Mouse (Mus musculus) urinary bladder, postnatal 25 days (tissue): ENCODE data around the gene Cntn2.
"Not testable (repeated sequence)": the region's sequence is repeated elsewhere in the genome, so short reads cannot be mapped to it uniquely, and the experiment has no call there.

Experiments
- DNase-seq: peaks from one replicate; pipeline ENCODE4 v3.0.0; 2022; ENCODE audit warnings: low spot score

Cntn2 gene

DNA sequence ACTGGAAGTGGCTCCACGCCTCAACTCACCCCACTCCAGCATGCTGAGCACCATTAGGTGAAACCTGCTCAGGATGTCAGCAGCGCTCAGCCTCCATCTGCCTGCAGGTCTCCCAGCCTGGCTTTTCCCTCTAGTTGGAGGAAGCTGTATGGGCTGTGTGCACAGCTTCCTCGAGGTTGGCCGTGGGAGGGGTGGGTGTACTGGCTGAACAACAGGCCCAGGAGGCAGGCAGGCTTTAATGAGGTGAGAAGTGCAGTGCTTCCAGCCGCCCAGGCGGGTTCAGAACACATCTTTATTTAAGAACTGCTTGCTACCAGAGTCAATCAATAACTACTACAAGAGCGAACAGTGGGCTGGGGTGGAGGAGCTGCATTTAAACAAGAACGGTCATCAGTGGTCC lies 31.5 kb downstream of the Cntn2 start:
- no peak for DNase-seq

DNA sequence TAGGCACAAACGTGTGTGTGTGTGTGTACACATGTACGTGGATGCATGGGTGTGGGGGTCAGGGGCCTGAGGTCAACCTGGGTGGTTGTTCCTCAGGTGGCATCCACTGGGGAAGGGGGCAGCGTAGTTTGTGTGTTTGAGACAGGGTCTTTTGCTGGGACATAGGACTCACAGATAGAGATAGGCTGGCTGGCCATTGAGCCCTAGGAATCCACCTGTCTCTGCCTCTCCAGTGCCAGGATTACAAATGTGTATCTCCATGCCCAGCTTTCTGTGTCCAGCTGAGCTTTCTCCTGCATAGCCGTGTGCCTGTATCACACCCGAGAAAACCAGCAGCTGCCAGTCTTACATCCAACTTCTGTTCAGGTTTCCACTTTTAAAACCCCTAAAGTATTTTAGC lies 33.3 kb downstream of the Cntn2 start:
- no peak for DNase-seq

DNA sequence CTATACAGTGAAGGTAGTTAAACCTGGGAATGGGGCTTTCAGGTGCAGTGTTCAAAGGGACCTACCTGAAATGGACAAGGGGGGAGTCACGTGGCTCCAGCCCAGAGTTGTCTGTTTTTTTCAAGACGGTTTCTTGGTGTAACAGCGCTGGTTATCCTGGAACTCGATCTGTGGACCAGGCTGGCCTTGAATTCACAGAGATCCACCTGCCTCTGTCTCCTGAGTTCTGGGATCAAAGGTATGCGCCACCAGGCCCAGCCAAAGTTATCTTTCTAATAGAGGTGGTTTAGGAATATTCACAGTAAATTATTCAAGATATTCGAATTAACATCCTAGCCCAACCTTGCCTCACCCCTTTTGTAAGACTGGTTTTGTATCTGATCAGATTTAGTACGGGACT lies 36.4 kb downstream of the Cntn2 start:
- no peak for DNase-seq

DNA sequence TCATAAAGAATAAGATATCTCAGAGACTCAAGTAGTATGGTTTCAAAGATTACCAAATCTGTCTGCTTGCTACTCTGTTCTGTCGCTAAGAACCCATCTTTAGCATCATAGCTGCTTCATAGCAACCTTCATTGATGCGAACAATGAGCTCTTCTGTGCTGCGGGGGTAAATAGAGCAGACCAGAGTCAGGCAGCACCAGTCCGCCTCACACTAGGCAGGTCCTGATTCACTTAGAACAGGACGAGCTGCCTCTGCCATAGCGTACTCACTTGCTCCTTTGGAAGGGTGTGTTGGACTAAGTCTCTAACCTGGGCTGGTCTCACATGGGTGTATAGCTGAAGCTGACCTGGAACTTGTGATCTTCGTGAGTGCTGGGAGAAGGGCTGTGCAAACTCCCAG lies 37.0 kb downstream of the Cntn2 start, which contains the start of gene Tmem81:
TSS of gene Tmem81 (plus strand) at position 173 of the 400 bp plus-strand sequence.
- DNase-seq = no peak

DNA sequence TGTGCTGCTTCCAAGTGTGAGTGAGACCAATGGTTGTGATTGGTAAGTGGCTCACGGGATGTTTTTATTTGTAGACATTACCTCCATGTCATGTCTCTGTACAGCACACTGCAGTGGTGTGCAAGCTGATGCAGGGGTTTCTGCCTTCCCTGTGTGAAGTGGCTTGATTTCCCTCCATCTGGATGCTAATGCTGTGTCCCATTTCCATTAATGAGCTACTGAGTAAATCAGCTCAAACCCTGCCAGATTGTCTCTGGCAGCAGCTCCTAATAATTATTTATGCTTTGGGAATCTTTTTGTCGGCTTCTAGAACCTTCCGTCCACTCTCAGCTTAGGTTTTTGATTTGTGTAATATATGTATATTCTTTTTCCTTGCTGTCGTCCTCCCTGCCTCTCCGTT lies 37.9 kb downstream of the Cntn2 start:
- no peak for DNase-seq

DNA sequence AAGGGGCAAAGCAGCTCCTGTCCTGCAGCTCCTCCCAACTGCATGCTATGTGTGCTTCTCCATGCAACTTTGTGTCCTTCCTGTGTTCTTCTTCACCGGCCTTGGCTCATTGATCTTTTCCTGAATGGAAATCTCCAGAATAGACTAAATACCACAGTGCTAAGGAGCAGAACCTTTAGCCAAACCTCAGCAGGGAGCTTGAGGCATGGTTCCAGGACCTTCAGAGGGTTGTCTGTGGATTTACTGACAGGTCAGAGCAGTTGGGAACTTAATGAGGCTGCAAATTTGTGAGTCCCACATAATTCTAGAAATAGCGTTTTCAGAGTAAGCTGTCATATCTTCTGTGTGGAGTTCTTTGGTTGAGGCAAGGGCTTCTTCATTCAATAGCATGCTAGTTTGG lies 42.5 kb downstream of the Cntn2 start:
- no peak for DNase-seq

DNA sequence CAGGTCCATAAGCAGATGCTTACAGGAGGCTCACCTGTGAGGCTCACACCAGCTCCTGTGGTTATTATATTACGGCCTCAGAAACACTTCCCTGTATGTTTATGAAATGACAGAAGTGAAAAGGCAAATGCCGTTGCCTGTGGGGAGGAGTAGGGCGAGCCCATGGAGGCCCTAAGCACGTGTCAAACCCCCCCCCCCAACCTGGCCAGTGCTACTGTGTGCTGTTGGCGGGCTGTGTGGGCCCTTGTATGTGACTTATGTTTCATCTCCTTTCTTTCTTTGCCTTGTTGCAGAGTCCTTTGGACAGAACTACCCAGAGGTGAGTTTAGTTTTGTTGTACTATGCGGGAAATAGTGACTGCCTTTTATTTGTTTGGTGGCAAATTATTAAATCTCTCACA lies 59.3 kb downstream of the Cntn2 start:
- no peak for DNase-seq

DNA sequence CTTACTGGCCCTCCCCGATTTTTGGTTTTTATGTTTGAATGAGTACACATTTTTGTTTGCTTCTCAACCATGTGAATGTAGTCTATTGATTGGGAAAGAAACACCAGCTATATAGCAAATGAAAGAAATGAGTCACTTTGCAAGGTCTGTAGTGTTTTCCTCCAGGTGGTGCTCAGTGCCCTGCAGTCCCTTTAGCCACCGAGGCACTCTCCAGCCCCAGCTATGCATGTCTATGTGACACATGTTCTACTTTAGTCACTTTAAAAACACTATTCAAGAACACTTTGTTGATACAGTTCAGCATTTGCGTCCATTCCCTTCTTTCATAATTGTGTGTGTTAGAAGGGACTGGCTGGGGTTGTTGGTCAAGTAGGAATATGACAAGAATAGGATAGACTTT lies 59.8 kb downstream of the Cntn2 start:
- no peak for DNase-seq

DNA sequence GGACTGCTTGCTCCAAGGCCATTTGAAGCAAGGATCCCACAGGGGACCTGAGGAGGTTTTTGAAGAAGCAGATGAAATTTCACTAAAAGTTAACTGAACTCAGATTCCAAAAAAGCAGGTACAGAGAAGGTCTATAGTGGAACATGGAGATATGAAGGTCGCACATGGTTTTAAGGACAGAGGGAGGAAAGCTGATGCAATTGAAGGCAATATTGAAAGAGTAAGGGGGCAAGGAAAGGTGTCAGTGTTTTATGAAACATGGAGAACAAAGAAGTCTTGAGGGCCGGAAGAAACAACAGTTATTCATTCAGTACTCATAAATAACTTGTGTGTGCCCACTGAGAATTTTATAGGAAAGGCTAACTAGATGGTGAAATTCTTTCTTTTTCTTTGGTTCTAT lies 61.4 kb downstream of the Cntn2 start:
- no peak for DNase-seq

DNA sequence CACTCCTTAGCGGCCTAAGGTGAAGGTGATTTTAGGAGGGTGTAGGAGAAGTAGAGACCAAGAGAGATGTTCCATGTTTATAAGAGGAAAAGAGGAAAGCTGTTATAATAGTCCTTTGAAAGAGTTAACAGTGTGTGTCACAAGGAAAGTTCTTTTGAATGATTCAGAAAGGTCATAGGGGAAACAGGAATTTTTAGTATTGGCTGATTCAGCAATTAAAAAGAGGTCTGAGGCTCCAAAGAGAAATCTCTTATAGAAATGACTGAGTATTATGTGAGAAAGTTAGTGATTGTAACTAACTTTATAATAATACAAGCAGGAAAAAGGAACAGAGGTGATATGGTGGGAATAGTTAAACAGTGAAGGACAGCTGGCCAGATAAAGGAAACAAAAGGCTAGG lies 63.6 kb downstream of the Cntn2 start:
- DNase-seq = no peak

DNA sequence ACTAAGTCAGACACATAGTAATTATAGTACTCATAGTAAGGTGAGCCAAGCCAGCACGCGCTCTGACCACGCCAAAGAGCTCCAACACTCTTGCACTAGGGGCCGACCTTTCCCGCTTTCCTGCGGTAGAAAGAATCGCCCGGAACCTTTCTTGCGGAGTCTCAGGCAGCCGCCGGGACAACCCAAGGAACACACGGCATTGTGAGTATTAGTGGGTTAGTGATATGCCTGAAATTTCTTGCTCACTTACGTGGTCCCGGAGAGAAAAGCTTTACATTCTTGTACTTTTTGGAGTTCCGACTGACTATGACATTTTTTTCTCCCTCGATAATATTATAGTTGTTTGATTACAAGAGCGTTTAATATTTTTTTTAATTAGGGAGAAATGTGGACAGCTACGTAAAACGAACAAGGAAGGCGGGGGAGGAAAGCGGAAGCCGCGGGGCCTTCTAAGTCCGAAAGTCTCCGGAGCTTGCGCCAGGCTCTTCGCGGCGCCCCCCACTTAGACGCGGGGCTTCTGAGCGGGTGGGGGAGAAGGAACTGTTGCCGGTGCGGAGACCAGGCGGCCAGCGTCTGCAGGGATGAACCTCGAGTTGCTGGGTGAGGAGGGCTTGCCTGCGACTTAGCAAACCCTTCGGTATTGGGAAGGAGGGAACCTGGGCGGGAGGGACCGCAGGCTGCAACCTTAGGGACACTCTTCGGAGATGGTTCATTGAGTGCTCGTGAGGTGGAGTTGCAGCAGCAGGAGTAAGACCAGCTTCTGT lies 65.9 kb downstream of the Cntn2 start, which contains the start of gene Rbbp5:
TSS of gene Rbbp5 (plus strand) at position 438 of the 764 bp plus-strand sequence.
- DNase-seq = peak; percentile 88

DNA sequence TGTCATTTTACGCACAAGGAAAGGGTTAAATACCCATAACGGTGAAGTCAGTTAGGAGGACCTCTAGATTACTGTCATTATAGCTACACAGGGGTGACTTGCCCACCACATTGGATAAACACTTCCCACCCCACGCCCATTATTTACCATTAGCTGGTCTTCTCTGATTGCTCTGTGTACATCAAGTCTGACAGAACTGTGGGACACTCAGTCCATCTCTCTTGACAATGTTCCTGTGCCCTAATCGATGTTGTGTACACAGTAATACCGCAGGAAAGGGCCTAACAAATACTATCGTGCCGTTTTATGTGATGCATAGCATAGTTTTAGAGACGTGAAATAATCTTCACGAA lies 66.5 kb downstream of the Cntn2 start:
- DNase-seq = no peak

DNA sequence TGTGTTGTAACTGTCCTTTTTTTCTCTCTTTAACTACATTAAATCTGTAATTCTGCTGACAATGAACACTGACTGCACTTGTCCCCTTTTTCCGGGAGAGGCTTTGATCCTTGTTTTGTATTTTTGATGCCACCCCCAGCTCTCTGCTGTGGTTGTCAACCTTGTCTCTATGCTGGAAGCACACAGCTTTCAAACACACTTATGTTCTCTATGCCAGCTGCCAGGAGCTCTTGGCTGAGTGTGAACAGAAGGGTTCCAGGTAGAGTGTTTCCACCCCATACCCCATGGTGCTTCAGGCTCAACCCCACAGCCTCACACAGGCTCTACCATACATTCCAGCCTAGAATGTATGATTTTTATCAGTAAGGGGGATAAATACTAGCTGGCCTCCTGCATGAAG lies 68.6 kb downstream of the Cntn2 start:
- no peak for DNase-seq

DNA sequence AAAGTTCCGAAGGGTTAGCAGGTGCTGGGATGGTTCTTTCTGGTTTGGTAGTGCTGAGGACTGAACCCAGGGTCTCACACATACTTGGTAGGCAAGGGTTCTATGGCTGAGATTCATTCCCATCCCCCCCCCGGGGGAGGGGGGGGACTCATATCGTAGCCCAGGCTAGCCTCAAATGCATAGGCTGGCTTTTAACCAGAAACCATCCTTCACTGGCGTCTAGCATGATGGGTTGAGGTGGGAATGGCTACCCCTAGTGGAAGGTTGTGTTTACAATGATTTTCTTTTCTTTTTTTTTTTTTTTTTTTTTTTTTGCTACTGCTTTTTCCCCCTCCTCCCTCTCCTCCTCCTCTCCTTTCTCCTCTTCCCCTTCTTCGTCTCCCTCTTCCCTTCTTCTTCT lies 70.5 kb downstream of the Cntn2 start:
- no peak for DNase-seq

DNA sequence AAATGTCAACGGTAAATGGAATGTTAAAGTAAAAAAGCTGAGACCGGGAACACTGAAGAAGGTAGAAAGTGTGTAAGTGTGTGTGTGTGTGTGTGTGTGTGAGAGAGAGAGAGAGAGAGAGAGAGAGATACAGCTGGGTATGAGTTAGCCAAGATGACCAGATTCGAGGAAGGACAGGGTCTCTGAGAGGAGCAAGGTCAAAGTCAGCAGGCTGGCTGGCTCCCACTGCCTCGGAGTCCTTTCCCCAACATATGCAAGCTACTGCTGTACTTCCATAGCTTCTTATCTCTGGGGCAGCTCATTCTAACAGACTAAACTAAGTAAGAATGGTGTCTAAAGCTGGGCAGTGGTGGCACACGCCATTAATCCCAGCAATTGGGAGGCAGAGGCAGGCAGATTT lies 71.6 kb downstream of the Cntn2 start:
- DNase-seq = no peak

DNA sequence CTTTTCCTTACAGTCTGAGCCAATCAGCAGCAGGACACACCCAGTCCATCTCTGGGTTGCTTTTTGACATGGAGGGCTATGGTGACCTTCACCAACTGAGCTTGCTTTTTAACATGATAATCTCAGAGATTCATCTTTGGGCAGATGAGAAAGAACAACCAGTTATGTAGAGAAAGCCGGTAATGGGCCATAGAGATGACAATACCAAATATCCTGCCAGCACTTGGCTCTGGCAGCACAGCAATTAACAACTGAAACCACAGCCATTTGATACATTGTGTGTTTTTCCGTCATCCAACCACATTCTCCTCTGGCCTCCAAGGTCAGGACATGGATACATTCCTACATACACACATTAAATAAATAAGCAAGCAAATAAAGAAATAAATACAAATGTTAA lies 72.0 kb downstream of the Cntn2 start:
- DNase-seq = no peak

DNA sequence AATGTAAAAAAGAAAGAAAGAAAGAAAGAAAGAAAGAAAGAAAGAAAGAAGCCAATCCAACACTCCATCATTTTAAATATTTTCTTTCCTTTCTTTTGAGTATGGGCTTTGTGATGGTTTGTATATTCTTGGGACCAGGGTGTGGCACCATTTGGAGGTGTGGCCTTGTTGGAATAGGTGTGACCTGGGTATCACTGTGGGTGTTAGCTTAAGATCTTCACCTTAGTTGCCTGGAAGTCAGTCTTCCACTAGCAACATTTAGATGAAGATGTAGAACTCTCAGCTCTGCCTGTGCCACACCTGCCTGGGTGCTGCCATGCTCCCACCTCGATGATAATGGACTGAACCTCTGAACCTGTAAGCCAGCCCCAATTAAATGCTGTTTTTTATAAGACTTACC lies 73.0 kb downstream of the Cntn2 start:
- DNase-seq = not testable (repeated sequence)

DNA sequence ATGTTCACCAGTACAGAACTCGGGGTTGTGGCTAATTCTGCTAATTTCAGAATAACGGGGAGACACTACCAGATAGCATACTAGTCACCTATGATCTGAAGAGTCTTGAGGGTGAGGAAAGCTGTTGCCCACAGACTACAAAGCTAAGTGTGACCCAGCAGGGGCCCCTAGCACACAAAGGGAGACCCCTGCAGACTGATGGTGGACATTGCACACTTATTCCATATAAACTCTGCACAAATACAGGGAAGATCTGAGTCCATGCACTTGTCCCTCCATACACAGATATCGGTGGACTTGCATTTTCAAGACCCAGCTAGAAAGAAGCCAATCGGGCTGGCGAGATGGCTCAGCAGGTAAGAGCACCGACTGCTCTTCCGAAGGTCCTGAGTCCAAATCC lies 73.5 kb downstream of the Cntn2 start:
- no peak for DNase-seq

DNA sequence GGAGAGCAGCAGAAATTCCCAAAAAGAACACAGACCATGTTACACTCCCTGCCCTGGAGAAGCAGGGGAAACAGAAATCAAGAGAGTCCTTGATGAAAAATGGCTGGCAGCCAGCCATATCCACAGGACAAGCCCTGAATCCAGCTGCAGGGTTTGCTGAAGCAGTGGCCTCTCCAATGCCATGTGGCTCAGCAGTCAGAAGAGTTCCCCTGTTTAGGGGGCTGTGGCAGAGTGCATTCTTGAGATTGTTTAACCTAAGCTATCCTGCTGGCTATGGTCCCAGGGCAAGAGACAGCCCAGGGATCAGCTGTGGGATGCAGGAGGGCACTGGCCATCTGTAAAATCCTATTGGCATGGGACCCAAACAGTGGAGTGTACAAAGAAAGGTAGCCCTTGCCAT lies 74.1 kb downstream of the Cntn2 start:
- no peak for DNase-seq

DNA sequence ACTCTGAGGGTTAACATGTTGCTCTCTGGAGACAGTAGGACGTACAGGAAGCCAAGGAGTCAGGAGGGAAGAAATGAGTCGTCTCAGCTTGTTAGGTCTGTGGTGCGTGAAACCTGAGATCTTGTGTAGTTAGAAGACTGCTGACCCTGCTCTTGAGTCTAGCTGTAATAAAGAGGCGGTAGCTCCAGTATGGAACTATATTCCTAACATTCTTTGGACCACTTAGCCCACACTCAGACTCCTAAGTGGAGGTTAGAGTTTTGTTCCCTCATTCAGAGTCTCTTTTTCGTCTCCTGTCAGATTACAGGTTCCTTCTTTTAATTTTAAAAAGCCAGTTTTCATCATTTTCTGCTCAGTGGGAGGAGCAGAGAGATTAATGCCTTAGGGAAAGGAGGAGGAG lies 78.4 kb downstream of the Cntn2 start:
- DNase-seq = no peak
